Mouse (Mus musculus) gastrocnemius, adult 18-20 months (tissue): ENCODE data around the gene Frrs1l. TPM values are rescaled to one million over a fixed set of nuclear protein-coding genes. Genes with fewer than 3 reads are reported as not detected.

Experiments
- DNase-seq: peaks from one replicate; pipeline ENCODE4 v3.0.0; 2021; ENCODE audit warnings: low spot score
- long read RNA-seq, 2 experiments: library from polyadenylated mRNA; stranded (forward); transcript quantifications; one replicate each; pipeline ENCODE4 v2.0.0; 2021
- total RNA-seq, 2 experiments: library from RNA; stranded (reverse); gene quantifications; 2 replicates each; pipeline ENCODE4 v1.2.3; 2021

Gene Frrs1l
- total RNA-seq: not detected
- long read RNA-seq, experiment 1: 0 reads
- long read RNA-seq, experiment 2: 0 reads

GRCm38 (mm10) chr4:56990215-56990584 is at the start of gene Frrs1l:
Frrs1l (minus strand) TSS chr4:56990391.
- DNase-seq: no peak

- DNase-seq: no peak
Measured at GRCm38 (mm10) chr4:57039127-57040031, 49.2 kb upstream of the Frrs1l start.

- DNase-seq: no peak
Measured at GRCm38 (mm10) chr4:57037554-57037953, 47.4 kb upstream of the Frrs1l start.

DNA sequence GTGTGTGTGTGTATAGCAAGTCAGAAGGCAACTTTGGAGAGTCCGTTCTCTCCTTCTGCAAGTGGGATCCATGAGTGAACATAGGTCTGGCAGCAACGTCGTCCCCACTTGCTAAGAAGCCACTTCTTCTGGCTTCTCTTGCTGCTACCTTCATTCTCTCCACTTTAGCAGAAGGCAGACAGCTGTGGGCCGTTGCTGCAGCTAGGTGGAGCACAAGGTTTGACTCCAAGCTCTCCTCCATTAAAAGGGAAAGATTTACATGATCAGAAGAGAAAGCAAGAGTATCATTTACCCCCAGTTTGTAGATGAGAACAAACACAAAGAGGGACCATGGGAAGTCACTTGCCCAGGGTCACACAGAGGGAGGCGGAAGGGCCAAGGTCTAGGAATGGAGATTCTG is 44.0 kb upstream of the Frrs1l start:
- DNase-seq: no peak

DNA sequence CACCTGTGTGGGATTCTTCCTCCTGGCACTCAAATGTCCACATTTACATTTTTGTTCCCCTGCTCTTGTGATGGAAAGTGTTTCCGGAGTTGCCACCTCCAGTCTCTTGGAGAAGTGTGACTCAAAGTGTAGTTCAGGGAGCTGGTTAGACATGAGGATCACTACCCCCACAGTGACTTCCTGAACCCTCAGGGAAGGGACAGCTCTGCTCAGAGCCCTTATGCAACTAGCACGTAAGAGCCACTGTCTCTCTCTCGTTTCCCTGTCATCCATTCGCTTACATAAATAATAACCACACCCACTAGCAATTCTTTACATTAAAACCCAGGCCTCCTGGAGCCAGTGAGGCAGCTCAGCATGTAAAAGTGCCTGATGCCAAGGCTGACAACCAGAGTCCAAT is 41.2 kb upstream of the Frrs1l start:
- DNase-seq: no peak

DNA sequence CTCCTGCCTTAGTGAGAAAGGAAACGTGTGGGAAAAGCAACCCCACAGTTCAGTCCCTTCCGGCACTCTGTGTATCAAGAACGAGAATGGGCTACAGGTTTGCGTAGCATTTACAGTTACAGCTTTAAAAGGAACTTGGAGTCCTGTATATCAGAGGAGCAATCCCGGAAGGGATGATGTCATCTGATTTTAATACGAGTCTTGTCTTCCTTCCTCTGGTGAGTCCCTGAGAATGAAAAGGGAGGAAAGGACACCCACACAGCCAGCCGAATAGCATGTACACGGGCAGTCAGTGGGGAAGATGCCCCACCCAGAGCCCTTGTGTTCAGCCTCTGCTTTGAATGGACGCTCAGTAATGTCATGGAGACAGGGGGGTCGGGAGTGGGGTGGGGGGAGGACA is 37.8 kb upstream of the Frrs1l start:
- no peak for DNase-seq

DNA sequence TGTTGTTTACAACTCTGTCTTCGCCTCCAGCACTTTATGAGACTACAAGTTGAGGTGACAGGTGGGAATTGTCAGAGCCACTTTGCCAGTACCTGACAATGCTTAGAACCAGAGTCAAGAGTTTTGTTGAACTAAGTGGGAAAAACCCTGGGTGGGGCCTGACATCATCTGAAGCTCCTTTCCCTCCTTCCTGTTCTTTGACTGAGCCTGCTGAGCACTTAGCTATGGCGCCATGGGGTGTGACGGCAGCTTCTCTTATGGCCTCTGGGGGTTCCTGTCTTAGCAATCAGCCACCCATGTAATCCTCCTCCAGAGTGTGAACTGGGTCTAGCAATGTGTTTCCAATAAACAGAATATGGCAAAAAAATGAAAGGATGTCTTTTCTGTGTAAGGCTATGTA is 33.3 kb upstream of the Frrs1l start:
- DNase-seq: no peak

- no peak for DNase-seq
Measured at GRCm38 (mm10) chr4:57021288-57021687, 31.1 kb upstream of the Frrs1l start.

- DNase-seq: peak; percentile 71
Measured at GRCm38 (mm10) chr4:57017229-57017628, 27.0 kb upstream of the Frrs1l start.

GRCm38 (mm10) chr4:57016366-57017171 is 26.4 kb upstream of the Frrs1l start:
- DNase-seq: no peak

DNA sequence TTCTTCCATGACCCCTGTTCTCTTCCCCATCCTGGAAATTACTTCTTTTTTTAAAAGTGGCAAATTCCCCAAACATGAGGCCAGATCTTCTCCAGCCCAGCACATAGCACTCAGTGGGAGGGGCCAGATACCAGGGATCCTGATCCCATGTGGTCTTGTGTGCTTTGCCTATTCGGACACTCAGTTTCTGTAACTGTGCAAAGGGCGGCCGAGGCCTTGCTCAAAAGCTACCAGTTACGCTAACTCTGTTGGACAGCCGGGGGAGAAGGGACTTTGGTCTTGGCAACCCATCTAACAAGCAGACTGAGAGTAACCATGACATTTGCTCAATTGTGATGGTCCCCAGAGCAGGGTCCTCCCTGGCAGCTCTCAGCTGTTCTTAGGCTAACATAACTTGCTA is 24.8 kb upstream of the Frrs1l start:
- no peak for DNase-seq

DNA sequence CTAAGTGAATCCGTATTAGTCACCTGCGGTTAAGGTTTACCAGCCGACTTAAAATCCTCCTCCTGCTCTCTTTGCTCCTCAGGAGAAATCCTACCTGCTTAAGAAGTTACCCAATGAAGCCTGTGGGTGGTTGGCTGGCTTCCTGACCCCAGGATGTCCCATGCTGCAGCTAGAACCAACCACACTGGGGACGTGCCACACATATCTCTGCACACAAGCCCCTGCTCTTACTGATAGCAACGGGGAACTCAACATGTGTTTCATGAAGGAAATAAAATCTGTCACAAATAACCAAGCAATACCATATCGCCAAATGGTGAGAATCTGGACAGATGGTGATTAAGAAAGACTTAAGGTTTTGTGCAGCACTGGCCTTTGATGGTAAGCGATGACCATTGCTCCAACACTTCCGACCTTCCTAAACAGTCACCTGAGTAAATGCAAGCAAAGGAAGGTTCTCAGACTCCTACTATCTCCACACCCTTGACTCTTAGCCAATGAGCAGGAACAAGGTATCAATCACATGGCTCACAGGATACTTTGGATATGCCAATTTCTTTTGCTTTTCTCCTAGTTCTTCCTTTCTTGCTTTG is 21.4 kb upstream of the Frrs1l start:
- no peak for DNase-seq

DNA sequence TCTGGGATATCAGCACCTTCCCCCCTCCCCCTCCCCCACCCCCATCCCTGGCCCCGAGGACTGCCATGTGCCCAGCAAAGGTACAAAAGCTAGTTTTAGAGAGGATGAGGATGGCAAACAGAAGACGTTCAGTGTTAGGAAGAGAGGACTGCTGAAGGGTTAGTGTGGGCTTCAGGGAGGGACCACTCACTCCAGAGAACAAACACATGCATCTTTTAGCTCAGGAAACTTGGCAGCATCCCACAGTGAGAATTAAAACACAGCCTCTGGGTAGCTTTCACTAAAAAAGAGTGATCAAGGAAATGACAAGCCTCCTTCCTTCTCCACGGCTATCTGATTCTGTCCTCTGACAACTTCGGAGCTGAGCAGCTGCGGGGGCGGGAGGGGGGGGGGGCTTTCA is 20.7 kb upstream of the Frrs1l start:
- DNase-seq: no peak

- no peak for DNase-seq
Measured at GRCm38 (mm10) chr4:57010425-57010824, 20.2 kb upstream of the Frrs1l start.

GRCm38 (mm10) chr4:57007717-57008116 is 17.5 kb upstream of the Frrs1l start:
- DNase-seq: no peak

- DNase-seq: no peak
Measured at GRCm38 (mm10) chr4:57005011-57005410, 14.8 kb upstream of the Frrs1l start.

GRCm38 (mm10) chr4:57003886-57004285 is 13.7 kb upstream of the Frrs1l start:
- no peak for DNase-seq

DNA sequence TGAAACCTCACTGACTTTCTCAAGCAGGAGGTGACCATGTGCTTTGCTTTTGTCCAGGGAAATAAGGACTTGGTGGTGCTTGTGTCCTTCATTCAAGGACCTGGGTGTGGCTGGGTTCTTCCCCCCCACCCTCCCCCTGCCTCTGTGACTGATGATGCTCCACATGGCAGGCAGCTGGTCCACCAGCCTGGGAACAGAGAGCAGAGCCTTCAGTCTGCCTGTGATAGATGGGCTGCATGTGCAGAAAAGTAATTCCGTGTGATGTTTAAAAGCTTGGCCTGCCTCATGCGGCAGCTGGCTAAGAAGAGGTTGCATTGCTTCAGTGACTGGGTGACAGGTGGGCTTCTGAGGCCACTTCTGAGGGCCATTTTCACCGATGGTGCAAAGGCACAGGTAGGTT is 12.6 kb upstream of the Frrs1l start:
- DNase-seq: no peak

GRCm38 (mm10) chr4:57001437-57001836 is 11.2 kb upstream of the Frrs1l start:
- DNase-seq: no peak

GRCm38 (mm10) chr4:56993331-56993730 is 3.1 kb upstream of the Frrs1l start:
- no peak for DNase-seq

GRCm38 (mm10) chr4:56991951-56992350 is 1.8 kb upstream of the Frrs1l start:
- DNase-seq: no peak
